Mouse (Mus musculus) kidney, postnatal 36 days (tissue): ENCODE measurements around the gene Gm20806.
"Not testable (repeated sequence)": the region's sequence is repeated elsewhere in the genome, so short reads cannot be mapped to it uniquely, and the experiment has no call there.

ENCODE experiments used
- DNase-seq, 2 experiments: peaks; one replicate each; pipeline ENCODE4 v3.0.0; 2021 to 2022; ENCODE audit warnings: mixed read lengths in 2 of 2

Gene Gm20806

DNA sequence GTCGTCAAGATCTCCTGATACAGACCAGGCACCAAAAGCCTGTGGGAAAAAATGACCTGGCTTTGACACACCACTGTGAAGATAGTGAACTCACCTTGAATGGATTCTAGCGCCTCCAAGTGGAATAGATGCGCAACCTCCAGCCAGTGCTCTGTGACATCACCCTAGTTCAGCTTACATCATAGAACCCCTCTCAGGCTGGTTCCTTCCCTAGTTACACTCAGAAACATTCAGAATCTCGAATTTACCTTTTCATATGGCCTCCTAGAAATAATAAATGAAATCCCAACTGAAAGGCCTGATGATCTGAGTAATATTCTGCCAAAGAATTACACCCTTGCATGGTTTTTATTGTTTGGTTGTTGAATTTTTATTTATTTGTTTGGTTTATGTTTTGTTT is at the start of gene Gm20806:
TSS of gene Gm20806 (minus strand) at position 101 of the 400 bp plus-strand sequence.
- not testable (repeated sequence) for DNase-seq
